Mouse (Mus musculus): ENCODE measurements around the gene Cgas.

Cgas gene

DNA sequence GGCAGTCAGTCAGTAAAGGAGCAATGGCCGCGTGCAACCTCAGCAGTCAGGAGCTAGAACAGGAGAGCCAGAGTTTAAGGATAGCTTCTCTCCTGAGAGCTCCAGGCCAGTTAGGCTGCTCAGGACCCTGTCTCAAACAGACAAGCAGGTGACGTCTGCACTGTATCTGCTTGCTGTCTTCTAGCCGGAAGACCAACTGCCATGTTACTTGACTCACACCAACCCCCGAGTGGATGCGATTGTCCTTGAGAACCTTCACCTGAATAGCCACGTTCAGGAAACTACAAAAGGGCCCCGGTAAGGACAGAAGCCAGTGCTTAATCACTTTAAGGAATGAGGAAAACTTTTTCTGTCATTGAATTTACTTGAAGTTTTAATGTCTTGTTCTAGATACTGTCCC, 14.0 kb upstream of the Cgas start:
- no peak for DNase-seq

- peak; percentile 63 for DNase-seq
Measured at GRCm38 (mm10) chr9:78451382-78451781, 8.3 kb upstream of the Cgas start.

- DNase-seq = no peak
Measured at GRCm38 (mm10) chr9:78450404-78450803, 7.4 kb upstream of the Cgas start.

- DNase-seq = peak; percentile 82
Measured at GRCm38 (mm10) chr9:78447973-78448873, 5.2 kb upstream of the Cgas start, which contains the start of the genes Mto1 and Gm17324. TSS of gene Mto1 (plus strand) at chr9:78448208. TSS of gene Gm17324 (minus strand) at chr9:78448786.

DNA sequence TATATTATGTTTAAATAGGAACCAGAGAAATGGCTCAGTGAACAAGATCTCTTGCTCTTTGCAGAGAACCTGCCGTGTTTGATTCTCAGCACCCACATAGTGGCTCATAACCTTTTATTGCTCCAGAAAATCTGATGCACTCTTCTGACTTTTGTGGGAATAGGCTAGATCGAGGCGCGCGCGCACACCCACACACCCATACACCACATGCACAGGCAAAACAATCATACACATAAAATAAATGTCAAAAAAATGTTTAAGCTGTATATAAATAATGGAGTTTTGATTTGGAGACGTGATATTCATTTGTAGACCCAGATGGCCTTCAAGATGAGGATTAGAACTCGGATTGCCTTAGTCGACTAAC, 4.6 kb upstream of the Cgas start:
- no peak for DNase-seq

- DNase-seq = no peak
Measured at GRCm38 (mm10) chr9:78442237-78442578, 829 bp downstream of the Cgas start.

GRCm38 (mm10) chr9:78439426-78439825, 3.6 kb downstream of the Cgas start:
- no peak for DNase-seq

DNA sequence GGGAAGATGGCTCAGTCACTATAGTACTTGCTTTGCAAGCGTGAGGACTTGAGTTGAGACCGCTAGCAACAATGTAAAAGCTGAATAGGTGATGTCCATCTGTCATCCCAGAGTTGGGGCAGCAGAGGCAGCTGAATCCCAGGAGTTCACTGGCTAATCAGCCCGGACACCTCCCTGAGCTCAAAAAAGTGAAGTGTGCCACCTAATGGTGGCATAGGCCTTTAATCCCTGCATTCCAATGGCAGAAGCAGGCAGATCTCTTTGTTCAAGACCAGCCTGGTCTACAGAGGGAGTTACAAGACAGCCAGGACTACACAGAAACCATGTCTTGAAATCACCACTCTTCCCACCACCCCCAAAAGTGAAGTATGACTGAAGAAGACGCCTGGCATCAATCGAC, 10.6 kb downstream of the Cgas start:
- no peak for DNase-seq

DNA sequence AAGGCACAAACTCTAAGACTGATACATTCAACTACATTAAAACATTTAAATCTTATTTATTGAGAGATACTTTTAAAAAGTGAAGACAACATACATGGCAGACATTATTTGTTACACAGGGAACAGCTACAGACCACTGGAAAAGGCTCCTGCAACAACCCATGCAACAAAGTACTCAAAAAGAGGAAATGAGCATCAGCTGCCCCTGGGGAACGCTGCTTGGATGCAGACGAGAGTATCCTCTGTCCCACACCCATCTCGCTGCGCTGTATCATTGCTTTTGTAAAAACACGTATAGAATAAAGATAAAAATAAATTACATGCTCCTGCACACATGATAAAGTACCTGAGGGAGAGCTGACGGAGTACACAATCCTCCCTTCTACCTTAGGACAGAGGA, 12.6 kb downstream of the Cgas start:
- DNase-seq = no peak

- DNase-seq = no peak
Measured at GRCm38 (mm10) chr9:78429551-78429950, 13.5 kb downstream of the Cgas start.

GRCm38 (mm10) chr9:78428870-78429432, 14.1 kb downstream of the Cgas start:
- DNase-seq = no peak

DNA sequence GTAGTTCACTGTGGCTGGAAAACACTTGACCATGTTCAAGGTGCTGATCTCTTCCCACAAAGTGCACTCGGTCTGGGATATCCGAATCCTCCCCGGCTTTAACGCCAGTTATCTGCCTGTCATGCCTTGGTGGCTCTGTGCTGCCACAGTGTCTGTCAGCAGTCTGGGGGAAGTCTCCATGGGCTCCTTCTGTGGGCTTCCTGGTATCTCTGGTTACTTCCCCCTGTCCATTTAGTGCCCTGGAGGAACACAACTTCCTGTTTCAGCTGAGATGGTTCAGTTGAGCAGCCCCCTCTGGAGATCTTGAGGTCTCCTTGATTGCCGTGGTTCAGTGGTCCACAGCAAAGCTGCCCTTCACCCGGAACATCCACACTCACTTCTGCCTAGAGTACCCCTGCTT, 14.9 kb downstream of the Cgas start:
- DNase-seq = peak; percentile 43

- no peak for DNase-seq
Measured at GRCm38 (mm10) chr9:78427362-78427781, 15.7 kb downstream of the Cgas start.

DNA sequence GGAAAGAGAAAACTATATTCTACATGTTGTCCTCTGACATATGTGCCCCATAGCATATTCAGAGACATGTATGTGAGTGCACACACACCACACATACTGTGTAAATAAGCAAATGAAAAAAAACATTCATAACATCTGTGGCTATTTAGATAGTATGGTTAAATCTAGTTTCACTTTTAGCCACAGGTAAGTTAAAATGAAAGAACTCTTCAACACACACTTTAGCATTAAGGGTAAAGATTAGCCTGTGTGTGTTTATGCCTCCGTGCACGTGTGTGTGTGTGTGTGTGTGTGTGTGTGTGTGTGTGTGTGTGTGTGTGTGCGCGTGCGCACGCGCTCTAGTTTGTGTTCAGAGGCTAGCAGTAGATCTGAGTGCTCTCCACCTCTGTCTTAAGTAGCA, 41.4 kb downstream of the Cgas start:
- DNase-seq = no peak

GRCm38 (mm10) chr9:78400570-78400969, 42.5 kb downstream of the Cgas start:
- DNase-seq = no peak

DNA sequence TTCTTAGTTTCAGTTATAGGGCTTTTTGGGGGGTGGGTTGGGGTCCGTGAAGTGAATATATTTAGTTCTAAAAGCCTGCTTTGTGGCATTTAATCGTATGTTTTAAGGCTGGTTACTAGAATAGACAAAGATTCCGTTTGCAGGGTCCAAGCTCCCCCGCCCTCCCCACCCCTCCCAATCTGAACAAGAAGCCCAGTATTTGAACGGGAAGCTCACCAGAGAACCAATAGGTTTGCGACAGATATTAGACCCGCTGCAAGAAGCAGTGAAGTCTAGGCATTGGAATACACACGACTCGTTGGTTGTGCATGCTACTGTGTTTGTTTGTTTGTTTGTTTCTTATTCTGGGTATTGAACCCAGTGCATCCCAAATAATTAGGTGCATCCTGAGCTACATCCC, 46.5 kb downstream of the Cgas start:
- DNase-seq = no peak

DNA sequence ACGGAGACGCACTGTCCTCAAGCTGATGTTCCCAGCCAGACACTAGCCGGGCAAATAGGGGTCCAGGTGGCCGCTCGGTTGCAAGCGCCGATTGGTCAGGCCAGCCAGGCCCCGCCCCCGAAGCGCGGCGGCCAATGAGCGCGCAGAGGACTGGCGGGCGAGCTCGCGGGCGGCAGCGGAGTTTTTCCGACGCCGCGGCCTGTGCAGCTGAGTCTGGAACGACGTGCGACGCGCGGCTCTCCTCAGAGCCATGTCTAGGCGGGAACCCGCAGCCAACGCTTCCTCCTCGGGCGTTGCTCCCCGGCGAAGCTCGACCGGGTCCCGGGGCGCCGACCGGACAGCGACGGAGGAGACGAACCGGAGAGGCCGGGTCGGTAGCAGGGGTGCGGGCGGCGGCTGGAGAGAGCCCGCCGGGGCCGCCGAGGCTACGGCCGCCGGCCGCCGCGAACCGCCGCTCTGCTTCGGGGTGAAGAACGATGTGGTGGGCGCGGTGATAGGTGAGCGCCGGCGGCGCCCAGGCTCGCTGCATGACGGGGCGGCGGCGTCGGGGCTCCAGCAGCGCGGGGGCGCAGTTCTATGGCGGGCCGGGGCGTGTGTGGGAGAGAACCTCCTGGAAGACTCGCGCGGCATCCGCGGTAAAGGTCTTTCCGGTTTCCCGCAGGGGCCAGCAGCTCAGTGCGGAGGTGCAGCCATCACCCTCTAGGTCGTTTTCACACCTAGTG, 47.2 kb downstream of the Cgas start, which contains the start of gene Ddx43:
Gene Ddx43 (plus strand): TSS at position 148 of the 722 bp plus-strand sequence.
- DNase-seq = peak; percentile 33

GRCm38 (mm10) chr9:78395244-78395629, 47.8 kb downstream of the Cgas start:
- DNase-seq = no peak

DNA sequence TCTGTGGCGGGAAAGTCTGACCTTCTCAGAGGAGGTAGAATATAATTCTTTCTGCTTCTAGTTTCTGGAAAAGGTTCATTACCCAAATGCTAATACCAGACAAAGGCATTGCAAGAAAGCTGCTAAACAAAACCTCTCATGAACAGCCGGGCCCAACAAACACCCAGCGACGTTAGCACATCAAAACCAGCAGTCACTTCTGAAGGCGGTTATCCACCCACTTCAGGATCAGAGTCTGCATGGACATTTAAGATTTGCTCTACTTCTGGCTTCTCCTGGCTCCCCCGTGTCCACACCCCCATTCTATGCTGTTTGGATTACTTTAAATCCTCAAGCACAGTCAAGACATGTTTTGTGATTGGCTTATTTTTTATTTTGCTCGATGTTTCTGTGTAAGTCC, 48.4 kb downstream of the Cgas start:
- DNase-seq = no peak

DNA sequence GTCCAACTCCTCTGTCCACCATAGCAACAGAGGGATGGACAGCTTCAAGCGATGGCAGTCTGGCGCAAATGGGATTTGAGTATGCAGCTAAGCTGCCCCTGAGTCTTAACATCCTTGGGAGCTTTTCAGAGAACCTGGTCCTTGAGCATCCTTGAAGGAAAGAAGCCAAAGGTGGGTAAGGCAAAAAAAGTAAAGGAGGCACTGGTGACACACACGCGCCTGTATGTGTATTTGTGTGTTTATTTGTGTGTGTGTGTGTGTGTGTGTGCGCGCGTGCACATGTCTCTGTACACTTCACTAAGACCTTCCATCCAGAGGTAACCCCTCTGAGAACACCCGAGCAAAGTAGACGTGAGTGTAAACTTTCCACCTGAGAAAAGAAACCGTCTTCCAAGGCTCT, 49.3 kb downstream of the Cgas start:
- DNase-seq = no peak

- no peak for DNase-seq
Measured at GRCm38 (mm10) chr9:78389981-78390380, 53.1 kb downstream of the Cgas start.

- DNase-seq = no peak
Measured at GRCm38 (mm10) chr9:78386947-78387346, 56.1 kb downstream of the Cgas start.

DNA sequence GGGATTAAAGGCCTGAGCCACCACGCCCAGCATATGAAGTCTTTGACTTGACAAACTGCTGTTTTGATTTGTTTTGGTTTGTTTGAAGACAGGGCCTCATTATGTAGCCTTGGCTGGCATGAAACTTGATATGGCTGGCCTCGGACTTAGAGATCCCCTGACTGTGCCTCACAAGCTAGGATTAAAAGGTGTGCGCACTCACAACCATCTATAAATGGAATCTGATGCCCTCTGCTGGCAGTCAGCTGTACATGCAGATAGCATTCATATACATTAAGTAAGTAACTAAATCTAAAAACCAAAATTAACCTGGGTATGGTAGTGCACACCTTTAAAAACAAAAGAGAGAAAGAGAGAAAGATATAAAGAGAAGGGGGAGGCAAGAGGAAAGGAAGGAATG, 57.1 kb downstream of the Cgas start:
- no peak for DNase-seq

All from layer of hippocampus, adult 9-11 months (tissue).